Mouse (Mus musculus): ENCODE measurements around the gene Klra7. TPM values are rescaled to one million over a fixed set of nuclear protein-coding genes. Genes with fewer than 3 reads are reported as not detected.
"Not testable (repeated sequence)": the region's sequence is repeated elsewhere in the genome, so short reads cannot be mapped to it uniquely, and the experiment has no call there.

Gene Klra7
- polyA plus RNA-seq (2015; fragmentation: Nextera tagmentation; extraction: Ambion mirVana), result not detected in 2 replicates

GRCm38 (mm10) chr6:130233222-130233621 is at the start of gene Klra7:
Gene Klra7 (minus strand): TSS chr6:130233322.
- Histone ChIP-seq H3K4me3 (no peak within 1 kb of the TSS), H3K4me1 (no peaks in the 10 kb centered on the region), H3K9ac (no peak within 1 kb of the TSS), H3K27ac (no peak within 1 kb of the TSS), H3K36me3 (replicated peaks) (no peaks in the 10 kb centered on the region), H3K9me3 (peaks cover 11% of the 10 kb centered on the region; the same call in 1 of the 2 replicates), H3K27me3 (replicated peaks) (no peaks in the 10 kb centered on the region), H3K4me2 (no peak within 1 kb of the TSS)
- no peak for ATAC-seq (replicated peaks)

GRCm38 (mm10) chr6:130281828-130282227 is 48.7 kb upstream of the Klra7 start, which contains the start of gene Klra10:
Gene Klra10 (minus strand): TSS chr6:130281928.
- not testable (repeated sequence) for H3K9me3 ChIP-seq; H3K27me3 ChIP-seq (replicated peaks); H3K4me2 ChIP-seq; H3K4me1 ChIP-seq; H3K36me3 ChIP-seq (replicated peaks); ATAC-seq (replicated peaks); H3K27ac ChIP-seq; H3K9ac ChIP-seq; H3K4me3 ChIP-seq
- 71% methylated on average over 1 of the region's 1 CpGs for WGBS

DNA sequence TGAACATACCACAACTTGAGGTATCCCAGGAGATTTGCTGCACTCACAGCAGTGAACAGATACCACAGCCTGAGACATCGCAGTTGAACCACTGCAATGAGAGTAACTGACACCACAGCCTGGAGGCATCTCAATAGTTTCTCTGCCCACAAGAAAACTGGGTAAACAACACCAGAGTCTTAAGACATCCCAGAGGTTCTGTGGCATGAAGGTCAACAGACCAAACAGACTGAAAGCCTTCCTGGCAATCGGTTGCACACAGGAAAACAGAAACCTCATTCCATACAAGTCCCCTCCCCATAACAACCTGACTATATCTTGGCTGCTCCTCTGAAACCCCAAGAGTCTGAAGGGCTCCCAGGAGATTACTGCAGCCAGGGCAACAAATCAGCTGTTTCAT is 22.2 kb upstream of the Klra7 start:
- 87% methylated on average over 2 of the region's 2 CpGs for WGBS
- ATAC-seq (replicated peaks), result no peak
- no peak overlapping the region for H3K27ac ChIP-seq
- no peak overlapping the region for H3K9ac ChIP-seq
- H3K27me3 ChIP-seq (replicated peaks), result no peaks in the 10 kb centered on the region
- no peaks in the 10 kb centered on the region for H3K36me3 ChIP-seq (replicated peaks)
- H3K4me1 ChIP-seq, result no peaks in the 10 kb centered on the region
- H3K9me3 ChIP-seq, result peaks cover 8% of the 10 kb centered on the region; the same call in 1 of the 2 replicates
- H3K4me3 ChIP-seq, result no peak overlapping the region
- H3K4me2 ChIP-seq, result no peak overlapping the region

GRCm38 (mm10) chr6:130237536-130237935 is 4.4 kb upstream of the Klra7 start:
- WGBS, result 71% methylated on average over 2 of the region's 2 CpGs
- H3K27ac ChIP-seq, result no peak overlapping the region
- no peak overlapping the region for H3K4me2 ChIP-seq
- no peaks in the 10 kb centered on the region for H3K27me3 ChIP-seq (replicated peaks)
- 0 out of 2 replicates have a peak, but pooled peaks cover 5% of the 10 kb centered on the region for H3K9me3 ChIP-seq
- H3K9ac ChIP-seq, result no peak overlapping the region
- no peak for ATAC-seq (replicated peaks)
- H3K4me3 ChIP-seq, result no peak overlapping the region
- no peaks in the 10 kb centered on the region for H3K4me1 ChIP-seq
- H3K36me3 ChIP-seq (replicated peaks), result no peaks in the 10 kb centered on the region

DNA sequence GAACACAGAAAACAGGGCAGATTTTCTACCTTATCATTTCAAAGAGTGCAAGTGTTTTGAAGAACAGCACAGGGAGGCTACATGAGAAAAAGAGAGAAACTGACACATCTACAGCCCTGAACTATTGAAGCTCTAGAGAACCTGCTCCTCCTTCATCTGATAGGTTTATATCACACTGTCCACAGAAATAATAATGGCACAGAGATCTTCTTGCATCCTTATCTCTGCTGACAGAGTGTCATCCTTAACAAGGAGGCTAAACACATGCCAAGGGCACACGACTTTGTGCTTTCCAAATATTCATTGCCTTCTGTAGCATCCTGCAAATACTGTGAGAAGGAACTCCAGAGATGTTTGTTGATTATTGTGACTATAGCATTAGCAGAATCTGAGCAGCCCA is 3.5 kb upstream of the Klra7 start:
- no peak overlapping the region for H3K4me2 ChIP-seq
- no peaks in the 10 kb centered on the region for H3K36me3 ChIP-seq (replicated peaks)
- H3K9ac ChIP-seq, result no peak overlapping the region
- 54% methylated on average over 1 of the region's 1 CpGs for WGBS
- H3K27me3 ChIP-seq (replicated peaks), result no peaks in the 10 kb centered on the region
- 0 out of 2 replicates have a peak, but pooled peaks cover 5% of the 10 kb centered on the region for H3K9me3 ChIP-seq
- no peaks in the 10 kb centered on the region for H3K4me1 ChIP-seq
- H3K4me3 ChIP-seq, result no peak overlapping the region
- ATAC-seq (replicated peaks), result no peak
- H3K27ac ChIP-seq, result no peak overlapping the region

- ATAC-seq (replicated peaks); H3K9ac ChIP-seq; H3K36me3 ChIP-seq (replicated peaks); H3K4me3 ChIP-seq; H3K27ac ChIP-seq; H3K9me3 ChIP-seq; H3K4me1 ChIP-seq; H3K4me2 ChIP-seq; H3K27me3 ChIP-seq (replicated peaks): not testable (repeated sequence)
- WGBS, result 90% methylated on average over 1 of the region's 1 CpGs
These were observed 35.7 kb downstream of the Klra7 start for GRCm38 (mm10) chr6:130197453-130197852.

- H3K9me3 ChIP-seq; H3K4me2 ChIP-seq; H3K27ac ChIP-seq; H3K27me3 ChIP-seq (replicated peaks); H3K36me3 ChIP-seq (replicated peaks); H3K9ac ChIP-seq; ATAC-seq (replicated peaks); H3K4me3 ChIP-seq; H3K4me1 ChIP-seq: not testable (repeated sequence)
- WGBS, result 58% methylated on average over 3 of the region's 3 CpGs
These were observed 40.1 kb downstream of the Klra7 start, which contains the start of gene Klra9 for GRCm38 (mm10) chr6:130193012-130193411. Gene Klra9 (minus strand): TSS chr6:130193112.

Other genes with a start within 250 kb of the Klra7 start
- not detected in 2 replicates for gene Klra6, start 206.4 kb downstream of the Klra7 start, polyA plus RNA-seq (2015; fragmentation: Nextera tagmentation; extraction: Ambion mirVana)
- gene Klra4, start 166.1 kb downstream of the Klra7 start, polyA plus RNA-seq (2015; fragmentation: Nextera tagmentation; extraction: Ambion mirVana), result not detected in 2 replicates
- not detected in 2 replicates for gene Klra8, start 103.4 kb downstream of the Klra7 start, polyA plus RNA-seq (2015; fragmentation: Nextera tagmentation; extraction: Ambion mirVana)
- gene Klra9, start 40.2 kb downstream of the Klra7 start, polyA plus RNA-seq (2015; fragmentation: Nextera tagmentation; extraction: Ambion mirVana), result not detected in 2 replicates
- not detected in 2 replicates for gene Klra10, start 48.6 kb upstream of the Klra7 start, polyA plus RNA-seq (2015; fragmentation: Nextera tagmentation; extraction: Ambion mirVana)
- not detected in 2 replicates for gene Klra3, start 104.3 kb upstream of the Klra7 start, polyA plus RNA-seq (2015; fragmentation: Nextera tagmentation; extraction: Ambion mirVana)
- gene Klra1, start 153.6 kb upstream of the Klra7 start, polyA plus RNA-seq (2015; fragmentation: Nextera tagmentation; extraction: Ambion mirVana), result not detected in 2 replicates